Mouse (Mus musculus) C2C12 (cell line): ENCODE results near the gene Kcnmb1.

Experiments used
- CEBPB ChIP-seq: IDR thresholded peaks from one replicate; pipeline ENCODE4 v1.6.1; 2011; ENCODE audit warnings: low read depth, mild to moderate bottlenecking, control low read depth, moderate library complexity
- CTCF ChIP-seq: IDR thresholded peaks from one replicate; pipeline ENCODE4 v1.5.1; 2011; ENCODE audit not compliant: control insufficient read depth, insufficient read depth, insufficient read length
- FOSL1 ChIP-seq: IDR thresholded peaks from one replicate; pipeline ENCODE4 v1.8.0; 2011; ENCODE audit warnings: mild to moderate bottlenecking, low read length; ENCODE audit not compliant: poor library complexity, insufficient read depth, severe bottlenecking
- MAX ChIP-seq: IDR thresholded peaks from one replicate; pipeline ENCODE4 v1.6.1; 2011; ENCODE audit warnings: mild to moderate bottlenecking, control low read depth
- MYOD1 ChIP-seq: IDR thresholded peaks from one replicate; pipeline ENCODE4 v1.6.1; 2011; ENCODE audit warnings: low read depth; ENCODE audit not compliant: control insufficient read depth, insufficient read length

DNA sequence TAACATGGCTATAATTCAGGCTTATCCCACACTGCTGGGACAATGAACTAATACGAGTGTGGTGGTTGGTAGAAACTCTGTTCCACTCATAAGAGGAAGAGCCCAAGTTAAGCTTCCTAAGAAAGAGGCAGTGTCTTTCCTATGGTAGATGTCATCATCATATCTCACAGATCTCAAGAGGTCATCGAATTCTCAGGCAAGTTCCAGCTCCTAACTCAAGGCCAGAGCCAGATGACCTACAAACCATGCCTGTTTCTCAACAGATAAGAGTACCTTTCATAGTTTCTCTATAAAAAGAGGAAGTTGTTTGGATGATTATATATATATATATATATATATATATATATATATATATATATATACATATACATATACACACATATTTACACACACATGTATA lies 23.7 kb downstream of the Kcnmb1 start:
- TF ChIP-seq CTCF, result no peak
- no peak for TF ChIP-seq MYOD1
- TF ChIP-seq MAX, result no peak
- no peak for TF ChIP-seq CEBPB
- no peak for TF ChIP-seq FOSL1
